Mouse (Mus musculus): ENCODE data around the gene Snrpg. TPM values are rescaled to one million over a fixed set of nuclear protein-coding genes. Genes with fewer than 3 reads are reported as not detected.
A peak's percentile ranks its signal among the peaks of the same experiment; 100 is the strongest.

The Snrpg gene
- total RNA-seq (2014; rRNA removed) (72.0 and 101 TPM in 2 replicates), polyA plus RNA-seq (2015; fragmentation: Nextera tagmentation; extraction: Ambion mirVana) (308 and 448 TPM in 2 replicates)

DNA sequence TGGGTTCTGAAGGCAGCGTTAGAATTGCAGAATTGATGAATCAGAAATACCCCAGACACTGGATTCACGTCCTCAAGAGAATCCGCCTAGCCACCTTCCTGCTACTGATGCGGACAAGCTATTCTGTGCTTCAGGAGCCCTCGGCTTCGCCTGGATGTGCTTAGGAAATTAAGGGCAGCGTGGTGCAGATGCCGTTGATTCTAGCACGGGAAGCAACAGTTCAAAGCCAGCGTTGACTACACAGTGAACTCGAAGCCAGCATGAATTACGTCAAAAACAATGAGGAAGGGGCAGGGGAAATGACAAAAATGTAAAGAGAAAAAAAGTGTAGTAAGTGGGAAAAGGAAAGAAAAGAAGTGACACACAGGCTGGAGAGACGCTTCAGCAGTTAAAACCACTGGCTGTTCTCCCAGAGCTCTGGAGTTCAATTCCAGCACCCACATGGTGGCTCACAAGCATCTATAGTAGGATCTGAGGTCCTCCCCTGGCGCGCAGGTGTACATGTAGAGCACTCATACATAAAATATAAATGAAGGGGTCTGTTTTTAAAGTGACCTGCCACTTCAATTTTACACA lies at the start of gene Snrpg:
Gene Snrpg, plus strand, starts transcription at position 541 of the 576 bp plus-strand sequence.
- DNase-seq (no peak), ATAC-seq (peak; percentile 44)
- peak within 1 kb of the TSS; percentile 94 for H3K27ac ChIP-seq (ENCODE audit: low read depth, low read length)
- peak within 1 kb of the TSS; percentile 70 for H3K4me2 ChIP-seq (ENCODE audit: low read depth)
- peaks cover 20% of the 10 kb centered on the region for H3K4me1 ChIP-seq (ENCODE audit: insufficient read depth)
- H3K4me3 ChIP-seq (ENCODE audit: low read depth, low read length) = peak within 1 kb of the TSS; percentile 64
- H3K9ac ChIP-seq = peak within 1 kb of the TSS; percentile 71
- H3K9me3 ChIP-seq (ENCODE audit: low read length) = no peaks in the 10 kb centered on the region
- no peak for TF ChIP-seq CTCF (IDR thresholded peaks at IDR 0.05; ENCODE audit: low read depth)
- H3K36me3 ChIP-seq (ENCODE audit: insufficient read depth) = peaks cover 3% of the 10 kb centered on the region; the same call in 1 of the 2 replicates
- WGBS = 11% methylated on average over 15 of the region's 15 CpGs
- H3K27me3 ChIP-seq (ENCODE audit: insufficient read depth, low read length) = no peaks in the 10 kb centered on the region

DNA sequence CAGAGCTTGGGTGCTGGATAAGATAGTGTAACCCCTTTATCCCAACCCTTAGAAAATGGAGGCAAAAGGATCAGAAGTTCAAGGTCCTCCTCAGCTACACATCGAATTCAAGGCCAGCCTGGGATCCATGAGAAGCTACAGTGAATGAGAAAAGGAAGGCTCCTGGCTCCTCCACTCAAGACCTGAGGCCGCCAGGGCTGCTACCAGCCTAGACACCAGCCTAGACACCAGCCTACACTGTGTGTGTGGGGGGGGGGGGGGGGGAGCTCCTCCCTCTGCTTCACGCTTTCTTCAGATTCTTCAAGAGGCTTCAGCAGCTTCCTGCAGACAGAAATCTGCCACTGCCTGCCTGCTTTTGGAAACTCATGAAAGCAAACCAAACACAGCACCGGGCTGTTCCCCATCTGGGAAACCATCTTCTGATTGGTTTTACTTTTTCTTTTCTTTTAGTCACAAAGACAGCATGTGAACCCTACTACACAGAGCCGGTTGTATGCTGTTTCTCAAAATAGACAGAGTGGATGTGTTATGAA lies 49.0 kb upstream of the Snrpg start:
- Histone ChIP-seq H3K27ac (ENCODE audit: low read depth, low read length) (no peak overlapping the region), H3K4me3 (ENCODE audit: low read depth, low read length) (no peak overlapping the region), H3K4me1 (ENCODE audit: insufficient read depth) (no peaks in the 10 kb centered on the region), H3K9ac (no peak overlapping the region), H3K36me3 (ENCODE audit: insufficient read depth) (no peaks in the 10 kb centered on the region), H3K27me3 (ENCODE audit: insufficient read depth, low read length) (no peaks in the 10 kb centered on the region), H3K4me2 (ENCODE audit: low read depth) (no peak overlapping the region), H3K9me3 (ENCODE audit: low read length) (no peaks in the 10 kb centered on the region)
- ATAC-seq (no peak), DNase-seq (no peak)
- TF ChIP-seq CTCF (IDR thresholded peaks at IDR 0.05; ENCODE audit: low read depth) = no peak
- WGBS = 86% methylated on average over 5 of the region's 5 CpGs

DNA sequence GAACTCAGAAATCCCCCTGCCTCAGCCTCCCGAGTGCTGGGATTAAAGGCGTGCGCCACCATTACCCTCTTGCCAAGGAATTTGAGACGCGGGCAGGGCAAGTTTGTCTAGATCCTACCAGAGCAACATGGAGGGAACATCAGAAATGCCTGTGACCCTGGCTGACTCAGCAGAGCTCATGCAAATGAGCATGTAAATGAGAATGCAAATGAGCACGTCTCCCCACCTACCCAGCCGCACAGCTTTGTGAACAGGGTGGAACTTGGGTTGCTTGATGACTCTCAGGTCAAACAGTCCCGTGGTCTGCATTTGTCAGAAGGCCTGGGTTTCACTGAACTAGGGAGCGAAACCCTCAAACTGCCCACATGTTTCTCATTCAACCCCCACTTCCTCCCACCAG lies 48.1 kb upstream of the Snrpg start:
- WGBS = 83% methylated on average over 9 of the region's 9 CpGs
- Histone ChIP-seq H3K4me2 (ENCODE audit: low read depth) (no peak overlapping the region), H3K9me3 (ENCODE audit: low read length) (no peaks in the 10 kb centered on the region), H3K4me1 (ENCODE audit: insufficient read depth) (no peaks in the 10 kb centered on the region), H3K9ac (no peak overlapping the region), H3K4me3 (ENCODE audit: low read depth, low read length) (no peak overlapping the region), H3K27me3 (ENCODE audit: insufficient read depth, low read length) (no peaks in the 10 kb centered on the region), H3K27ac (ENCODE audit: low read depth, low read length) (no peak overlapping the region), H3K36me3 (ENCODE audit: insufficient read depth) (no peaks in the 10 kb centered on the region)
- no peak for ATAC-seq
- no peak for TF ChIP-seq CTCF (IDR thresholded peaks at IDR 0.05; ENCODE audit: low read depth)
- no peak for DNase-seq

DNA sequence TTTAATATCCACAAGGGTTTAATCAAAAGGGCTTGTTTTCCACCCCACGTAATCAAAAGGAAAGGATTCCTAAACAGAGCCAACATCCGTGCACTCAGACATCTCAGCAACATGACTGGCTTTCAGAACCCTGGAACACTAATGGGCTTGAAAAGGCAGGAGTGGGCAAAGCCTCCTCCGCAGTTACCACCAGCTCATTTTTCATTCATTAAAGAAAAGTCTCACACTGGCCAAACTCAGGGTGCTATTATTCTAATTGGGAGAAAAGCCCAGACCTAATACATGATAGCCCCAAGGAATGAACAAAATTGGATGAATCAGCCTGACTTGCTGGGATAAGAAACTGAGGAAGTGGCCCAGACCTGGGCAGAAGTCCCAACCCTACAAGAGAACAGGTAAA lies 46.7 kb upstream of the Snrpg start:
- no peak for DNase-seq

DNA sequence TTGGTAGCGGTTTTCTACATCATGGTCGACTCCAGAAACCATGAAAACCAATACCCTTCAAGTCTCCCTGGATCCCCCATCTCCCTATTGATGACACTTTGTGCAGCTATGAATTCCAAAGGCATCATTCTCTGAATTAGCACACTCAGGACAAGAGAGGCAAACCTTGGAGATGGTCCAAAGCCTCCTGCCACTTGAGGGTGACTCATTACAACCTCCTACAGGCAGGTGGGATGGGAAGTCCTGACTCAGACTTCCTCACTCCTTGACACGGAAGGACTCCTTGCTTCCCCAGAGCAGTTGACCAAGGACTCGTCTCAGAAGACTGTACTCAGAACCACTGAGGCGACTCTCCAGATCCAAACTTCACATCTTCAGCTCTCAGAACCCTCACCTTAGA lies 45.5 kb upstream of the Snrpg start:
- Histone ChIP-seq H3K9me3 (ENCODE audit: low read length) (no peaks in the 10 kb centered on the region), H3K4me1 (ENCODE audit: insufficient read depth) (no peaks in the 10 kb centered on the region), H3K4me2 (ENCODE audit: low read depth) (no peak overlapping the region), H3K9ac (no peak overlapping the region), H3K4me3 (ENCODE audit: low read depth, low read length) (no peak overlapping the region), H3K27me3 (ENCODE audit: insufficient read depth, low read length) (no peaks in the 10 kb centered on the region), H3K27ac (ENCODE audit: low read depth, low read length) (no peak overlapping the region), H3K36me3 (ENCODE audit: insufficient read depth) (no peaks in the 10 kb centered on the region)
- no peak for DNase-seq
- ATAC-seq = no peak
- 88% methylated on average over 5 of the region's 5 CpGs for WGBS
- no peak for TF ChIP-seq CTCF (IDR thresholded peaks at IDR 0.05; ENCODE audit: low read depth)

More for the DNA sequence above, 46.7 kb upstream of the Snrpg start:
- TF ChIP-seq CTCF (IDR thresholded peaks at IDR 0.05; ENCODE audit: low read depth) = no peak
- no peak overlapping the region for H3K27ac ChIP-seq (ENCODE audit: low read depth, low read length)
- H3K4me3 ChIP-seq (ENCODE audit: low read depth, low read length) = no peak overlapping the region
- H3K9me3 ChIP-seq (ENCODE audit: low read length) = no peaks in the 10 kb centered on the region
- no peaks in the 10 kb centered on the region for H3K4me1 ChIP-seq (ENCODE audit: insufficient read depth)
- no peak overlapping the region for H3K4me2 ChIP-seq (ENCODE audit: low read depth)
- WGBS = 43% methylated on average over 3 of the region's 3 CpGs
- H3K36me3 ChIP-seq (ENCODE audit: insufficient read depth) = no peaks in the 10 kb centered on the region
- H3K27me3 ChIP-seq (ENCODE audit: insufficient read depth, low read length) = no peaks in the 10 kb centered on the region
- ATAC-seq = no peak
- no peak overlapping the region for H3K9ac ChIP-seq

DNA sequence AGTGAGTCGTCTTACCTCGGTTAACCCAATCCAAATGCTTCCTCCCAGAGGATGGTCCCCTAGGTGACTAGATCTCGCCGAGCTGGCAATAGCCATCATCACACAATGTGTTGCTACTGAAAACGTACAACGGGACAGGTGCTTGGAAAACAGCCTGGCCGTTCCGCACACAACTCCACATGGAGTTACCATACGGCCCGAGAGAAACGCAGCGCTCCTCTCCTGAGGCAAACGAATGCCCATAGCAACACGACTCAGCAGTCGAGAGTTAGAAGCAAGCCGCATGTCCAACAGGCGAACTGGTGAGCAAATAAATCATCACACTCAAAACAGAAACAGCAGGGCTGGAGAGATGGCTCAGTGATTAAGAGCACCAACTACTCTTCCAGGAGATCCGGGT lies 44.2 kb upstream of the Snrpg start:
- no peaks in the 10 kb centered on the region for H3K9me3 ChIP-seq (ENCODE audit: low read length)
- H3K4me3 ChIP-seq (ENCODE audit: low read depth, low read length) = no peak overlapping the region
- DNase-seq = peak; percentile 47
- no peak overlapping the region for H3K9ac ChIP-seq
- H3K27ac ChIP-seq (ENCODE audit: low read depth, low read length) = no peak overlapping the region
- no peaks in the 10 kb centered on the region for H3K27me3 ChIP-seq (ENCODE audit: insufficient read depth, low read length)
- peak; percentile 54; the same call in 1 of the 2 replicates for ATAC-seq
- 85% methylated on average over 18 of the region's 18 CpGs for WGBS
- H3K36me3 ChIP-seq (ENCODE audit: insufficient read depth) = no peaks in the 10 kb centered on the region
- TF ChIP-seq CTCF (IDR thresholded peaks at IDR 0.05; ENCODE audit: low read depth) = no peak
- no peaks in the 10 kb centered on the region for H3K4me1 ChIP-seq (ENCODE audit: insufficient read depth)
- H3K4me2 ChIP-seq (ENCODE audit: low read depth) = no peak overlapping the region

DNA sequence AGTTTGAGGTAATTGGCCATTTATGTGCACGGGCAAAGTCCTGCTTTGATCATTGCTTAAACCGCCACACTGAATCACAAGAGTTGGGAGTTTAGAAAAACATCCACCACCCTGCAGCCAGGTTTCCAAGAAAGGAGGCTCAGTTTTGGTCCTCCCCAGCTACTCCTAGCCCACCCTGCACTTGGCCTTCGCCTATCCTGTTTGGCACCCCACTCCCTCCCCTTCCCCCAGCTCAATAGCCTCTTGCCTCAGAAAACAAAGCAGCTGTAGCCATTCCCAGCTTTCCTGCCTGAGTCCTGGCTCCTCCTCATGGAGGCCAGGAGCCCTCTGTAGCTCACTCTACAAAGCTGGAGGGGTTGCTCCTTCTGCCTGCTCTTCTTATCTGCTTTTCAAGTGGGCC lies 42.7 kb upstream of the Snrpg start:
- no peak for TF ChIP-seq CTCF (IDR thresholded peaks at IDR 0.05; ENCODE audit: low read depth)
- DNase-seq = no peak
- no peak overlapping the region for H3K9ac ChIP-seq
- no peak overlapping the region for H3K4me3 ChIP-seq (ENCODE audit: low read depth, low read length)
- no peaks in the 10 kb centered on the region for H3K4me1 ChIP-seq (ENCODE audit: insufficient read depth)
- H3K36me3 ChIP-seq (ENCODE audit: insufficient read depth) = no peaks in the 10 kb centered on the region
- H3K9me3 ChIP-seq (ENCODE audit: low read length) = no peaks in the 10 kb centered on the region
- no peaks in the 10 kb centered on the region for H3K27me3 ChIP-seq (ENCODE audit: insufficient read depth, low read length)
- no peak overlapping the region for H3K27ac ChIP-seq (ENCODE audit: low read depth, low read length)
- WGBS = 26% methylated on average over 3 of the region's 3 CpGs
- no peak overlapping the region for H3K4me2 ChIP-seq (ENCODE audit: low read depth)
- ATAC-seq = peak; percentile 66
